Mouse (Mus musculus): ENCODE results near the gene Gm5136. TPM values are rescaled to one million over a fixed set of nuclear protein-coding genes. Genes with fewer than 3 reads are reported as not detected.

Gm5136 gene
- polyA plus RNA-seq, 1 experiment from 2014 or later: not detected

DNA sequence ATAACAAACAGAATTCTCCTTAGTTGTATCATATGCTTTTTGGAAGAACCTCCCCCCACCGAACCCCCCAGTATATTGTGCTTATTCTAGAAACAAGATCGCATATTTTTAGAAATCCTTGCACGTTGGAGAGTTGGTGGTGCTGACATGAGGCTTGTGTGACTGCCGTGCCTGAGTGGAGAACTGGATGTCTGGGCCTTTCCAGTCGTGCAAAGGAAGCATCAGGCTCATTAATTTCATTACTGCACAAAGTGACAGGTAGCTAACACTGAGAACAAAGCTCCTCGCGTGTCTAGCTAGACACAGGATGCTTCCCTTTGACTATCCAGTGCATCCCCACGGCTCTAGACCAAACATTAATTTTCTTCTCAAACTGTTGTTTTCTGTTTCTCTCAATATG lies 47.1 kb downstream of the Gm5136 start:
- Histone ChIP-seq H3K36me3 (replicated peaks; ENCODE audit: insufficient read depth, low read length) (no peaks in the 10 kb centered on the region), H3K9me3 (ENCODE audit: low read length) (no peaks in the 10 kb centered on the region), H3K4me3 (ENCODE audit: low read depth, low read length) (no peak overlapping the region), H3K4me1 (ENCODE audit: insufficient read depth) (no peaks in the 10 kb centered on the region), H3K27ac (ENCODE audit: low read depth) (no peak overlapping the region), H3K27me3 (ENCODE audit: insufficient read depth, low read length) (no peaks in the 10 kb centered on the region), H3K4me2 (ENCODE audit: low read depth, low read length) (no peak overlapping the region), H3K9ac (replicated peaks) (no peak overlapping the region)
- TF ChIP-seq EP300 (IDR thresholded peaks at IDR 0.05; ENCODE audit: low read depth): no peak
- no peak for TF ChIP-seq CTCF (IDR thresholded peaks at IDR 0.05; ENCODE audit: low read depth)
- no peak for ATAC-seq
- no peak for DNase-seq
- WGBS (ENCODE audit: insufficient replicate concordance): 72% methylated on average over 8 of the region's 8 CpGs

DNA sequence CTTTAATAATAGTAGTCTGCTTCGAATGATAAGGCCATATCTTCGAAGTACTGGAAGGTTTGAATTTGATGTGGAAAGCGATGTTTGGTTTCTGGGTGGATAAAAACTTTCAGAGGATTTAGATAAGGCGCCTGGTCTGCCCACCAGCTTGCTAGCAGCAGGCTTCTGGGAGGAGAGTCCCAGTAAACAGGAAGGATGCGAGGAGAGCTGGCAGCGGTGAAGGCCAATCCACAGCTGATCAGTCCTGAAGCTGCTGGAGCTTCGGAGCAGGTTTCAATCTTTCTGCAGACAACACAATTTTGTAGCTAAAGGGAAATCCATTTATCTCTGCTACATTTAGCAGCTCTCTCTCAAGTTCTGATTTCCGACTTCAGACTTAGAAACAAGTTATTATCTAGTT lies 47.9 kb downstream of the Gm5136 start:
- Histone ChIP-seq H3K27ac (ENCODE audit: low read depth) (no peak overlapping the region), H3K9me3 (ENCODE audit: low read length) (no peaks in the 10 kb centered on the region), H3K4me2 (ENCODE audit: low read depth, low read length) (no peak overlapping the region), H3K36me3 (replicated peaks; ENCODE audit: insufficient read depth, low read length) (no peaks in the 10 kb centered on the region), H3K9ac (replicated peaks) (no peak overlapping the region), H3K27me3 (ENCODE audit: insufficient read depth, low read length) (no peaks in the 10 kb centered on the region), H3K4me3 (ENCODE audit: low read depth, low read length) (no peak overlapping the region), H3K4me1 (ENCODE audit: insufficient read depth) (no peaks in the 10 kb centered on the region)
- WGBS (ENCODE audit: insufficient replicate concordance): 58% methylated on average over 8 of the region's 8 CpGs
- DNase-seq: no peak
- TF ChIP-seq CTCF (IDR thresholded peaks at IDR 0.05; ENCODE audit: low read depth) (no peak), EP300 (IDR thresholded peaks at IDR 0.05; ENCODE audit: low read depth) (no peak)
- ATAC-seq: no peak

- H3K4me1 ChIP-seq (ENCODE audit: insufficient read depth): no peaks in the 10 kb centered on the region
- no peaks in the 10 kb centered on the region for H3K36me3 ChIP-seq (replicated peaks; ENCODE audit: insufficient read depth, low read length)
- no peak for ATAC-seq
- H3K4me2 ChIP-seq (ENCODE audit: low read depth, low read length): no peak overlapping the region
- H3K9ac ChIP-seq (replicated peaks): no peak overlapping the region
- H3K9me3 ChIP-seq (ENCODE audit: low read length): no peaks in the 10 kb centered on the region
- DNase-seq: no peak
- H3K27me3 ChIP-seq (ENCODE audit: insufficient read depth, low read length): no peaks in the 10 kb centered on the region
- TF ChIP-seq CTCF (IDR thresholded peaks at IDR 0.05; ENCODE audit: low read depth): no peak
- TF ChIP-seq EP300 (IDR thresholded peaks at IDR 0.05; ENCODE audit: low read depth): no peak
- H3K4me3 ChIP-seq (ENCODE audit: low read depth, low read length): no peak overlapping the region
- 68% methylated on average over 7 of the region's 7 CpGs for WGBS (ENCODE audit: insufficient replicate concordance)
- H3K27ac ChIP-seq (ENCODE audit: low read depth): no peak overlapping the region
These were observed 50.8 kb downstream of the Gm5136 start for GRCm38 (mm10) chr10:108649174-108649573.

Data from liver, postnatal 0 days (tissue).